Mouse (Mus musculus): ENCODE data around the gene Itga9. TPM values are rescaled to one million over a fixed set of nuclear protein-coding genes. Genes with fewer than 3 reads are reported as not detected.

The Itga9 gene
- polyA plus RNA-seq, 1 experiment from 2014 or later: 8.3 TPM

GRCm38 (mm10) chr9:118881946-118882284 is 275.4 kb downstream of the Itga9 start:
- no peaks in the 10 kb centered on the region for H3K9me3 ChIP-seq (replicated peaks; ENCODE audit: control insufficient read depth, low read length)
- H3K27me3 ChIP-seq (ENCODE audit: control insufficient read depth, insufficient read depth, low read length): no peaks in the 10 kb centered on the region
- no peak overlapping the region for H3K9ac ChIP-seq (ENCODE audit: low read depth, low read length)
- no peaks in the 10 kb centered on the region for H3K36me3 ChIP-seq (ENCODE audit: control insufficient read depth, insufficient read depth, low read length)
- H3K4me2 ChIP-seq: no peak overlapping the region
- H3K4me1 ChIP-seq (ENCODE audit: control insufficient read depth, insufficient read depth, low read length): peaks cover 8% of the 10 kb centered on the region
- ATAC-seq (replicated peaks; ENCODE audit: insufficient number of reproducible peaks, low FRiP score, low TSS enrichment): no peak
- no peak overlapping the region for H3K27ac ChIP-seq (ENCODE audit: low read depth, low read length)
- 87% methylated on average over 6 of the region's 6 CpGs for WGBS (ENCODE audit: insufficient replicate concordance)
- no peak overlapping the region for H3K4me3 ChIP-seq (ENCODE audit: low read depth, low read length)

GRCm38 (mm10) chr9:118883150-118883549 is 276.7 kb downstream of the Itga9 start:
- no peak overlapping the region for H3K4me3 ChIP-seq (ENCODE audit: low read depth, low read length)
- no peak overlapping the region for H3K9ac ChIP-seq (ENCODE audit: low read depth, low read length)
- no peak for ATAC-seq (replicated peaks; ENCODE audit: insufficient number of reproducible peaks, low FRiP score, low TSS enrichment)
- H3K9me3 ChIP-seq (replicated peaks; ENCODE audit: control insufficient read depth, low read length): no peaks in the 10 kb centered on the region
- H3K4me1 ChIP-seq (ENCODE audit: control insufficient read depth, insufficient read depth, low read length): no peaks in the 10 kb centered on the region; the same call in 1 of the 2 replicates
- H3K4me2 ChIP-seq: no peak overlapping the region
- H3K27ac ChIP-seq (ENCODE audit: low read depth, low read length): no peak overlapping the region
- no peaks in the 10 kb centered on the region for H3K36me3 ChIP-seq (ENCODE audit: control insufficient read depth, insufficient read depth, low read length)
- H3K27me3 ChIP-seq (ENCODE audit: control insufficient read depth, insufficient read depth, low read length): no peaks in the 10 kb centered on the region; the same call in 1 of the 2 replicates
- whole genome bisulfite sequencing (ENCODE audit: insufficient replicate concordance): 82% methylated on average over 7 of the region's 7 CpGs

DNA sequence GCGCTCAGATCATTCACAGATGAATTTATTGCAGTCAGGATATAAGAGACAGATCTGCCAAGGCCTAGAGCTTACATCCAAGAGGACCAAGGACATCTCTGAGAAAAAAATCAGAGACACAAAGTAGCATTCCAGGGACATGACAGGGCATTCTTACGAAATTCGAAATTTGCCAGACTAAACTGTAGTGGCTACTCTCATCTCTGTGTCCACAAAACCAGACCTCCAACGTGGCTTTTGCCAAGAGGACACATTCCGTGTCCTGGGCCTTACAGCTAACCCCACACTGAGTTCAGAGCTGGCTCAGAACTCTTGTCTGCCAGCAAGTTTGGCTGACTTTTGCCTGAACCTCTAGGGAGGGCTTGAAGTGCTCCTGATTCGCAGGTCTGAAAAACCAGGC is 279.3 kb downstream of the Itga9 start:
- WGBS (ENCODE audit: insufficient replicate concordance): 70% methylated on average over 6 of the region's 6 CpGs

GRCm38 (mm10) chr9:118887201-118887600 is 280.7 kb downstream of the Itga9 start:
- ATAC-seq (replicated peaks; ENCODE audit: insufficient number of reproducible peaks, low FRiP score, low TSS enrichment): no peak
- Histone ChIP-seq H3K9ac (ENCODE audit: low read depth, low read length) (no peak overlapping the region), H3K9me3 (replicated peaks; ENCODE audit: control insufficient read depth, low read length) (no peaks in the 10 kb centered on the region), H3K4me2 (no peak overlapping the region), H3K36me3 (ENCODE audit: control insufficient read depth, insufficient read depth, low read length) (no peaks in the 10 kb centered on the region), H3K4me1 (ENCODE audit: control insufficient read depth, insufficient read depth, low read length) (0 out of 2 replicates have a peak, but pooled peaks cover 3% of the 10 kb centered on the region), H3K4me3 (ENCODE audit: low read depth, low read length) (no peak overlapping the region), H3K27ac (ENCODE audit: low read depth, low read length) (no peak overlapping the region), H3K27me3 (ENCODE audit: control insufficient read depth, insufficient read depth, low read length) (no peaks in the 10 kb centered on the region; the same call in 1 of the 2 replicates)
- WGBS (ENCODE audit: insufficient replicate concordance): 86% methylated on average over 7 of the region's 7 CpGs

More for the DNA sequence above, 279.3 kb downstream of the Itga9 start:
- ATAC-seq (replicated peaks; ENCODE audit: insufficient number of reproducible peaks, low FRiP score, low TSS enrichment): no peak
- Histone ChIP-seq H3K36me3 (ENCODE audit: control insufficient read depth, insufficient read depth, low read length) (no peaks in the 10 kb centered on the region), H3K4me3 (ENCODE audit: low read depth, low read length) (no peak overlapping the region), H3K4me1 (ENCODE audit: control insufficient read depth, insufficient read depth, low read length) (peaks cover 3% of the 10 kb centered on the region; the same call in 1 of the 2 replicates), H3K9ac (ENCODE audit: low read depth, low read length) (no peak overlapping the region), H3K27ac (ENCODE audit: low read depth, low read length) (no peak overlapping the region), H3K9me3 (replicated peaks; ENCODE audit: control insufficient read depth, low read length) (no peaks in the 10 kb centered on the region), H3K4me2 (no peak overlapping the region), H3K27me3 (ENCODE audit: control insufficient read depth, insufficient read depth, low read length) (no peaks in the 10 kb centered on the region; the same call in 1 of the 2 replicates)

GRCm38 (mm10) chr9:118887734-118888133 is 281.2 kb downstream of the Itga9 start:
- Histone ChIP-seq H3K9me3 (replicated peaks; ENCODE audit: control insufficient read depth, low read length) (no peaks in the 10 kb centered on the region), H3K27ac (ENCODE audit: low read depth, low read length) (no peak overlapping the region), H3K4me2 (no peak overlapping the region), H3K27me3 (ENCODE audit: control insufficient read depth, insufficient read depth, low read length) (no peaks in the 10 kb centered on the region; the same call in 1 of the 2 replicates), H3K9ac (ENCODE audit: low read depth, low read length) (no peak overlapping the region), H3K4me1 (ENCODE audit: control insufficient read depth, insufficient read depth, low read length) (0 out of 2 replicates have a peak, but pooled peaks cover 3% of the 10 kb centered on the region), H3K36me3 (ENCODE audit: control insufficient read depth, insufficient read depth, low read length) (no peaks in the 10 kb centered on the region), H3K4me3 (ENCODE audit: low read depth, low read length) (no peak overlapping the region)
- 89% methylated on average over 8 of the region's 8 CpGs for WGBS (ENCODE audit: insufficient replicate concordance)
- ATAC-seq (replicated peaks; ENCODE audit: insufficient number of reproducible peaks, low FRiP score, low TSS enrichment): no peak

GRCm38 (mm10) chr9:118890149-118890548 is 283.7 kb downstream of the Itga9 start:
- Histone ChIP-seq H3K27me3 (ENCODE audit: control insufficient read depth, insufficient read depth, low read length) (no peaks in the 10 kb centered on the region; the same call in 1 of the 2 replicates), H3K9ac (ENCODE audit: low read depth, low read length) (no peak overlapping the region), H3K4me3 (ENCODE audit: low read depth, low read length) (no peak overlapping the region), H3K4me2 (no peak overlapping the region), H3K27ac (ENCODE audit: low read depth, low read length) (no peak overlapping the region), H3K36me3 (ENCODE audit: control insufficient read depth, insufficient read depth, low read length) (no peaks in the 10 kb centered on the region), H3K9me3 (replicated peaks; ENCODE audit: control insufficient read depth, low read length) (no peaks in the 10 kb centered on the region), H3K4me1 (ENCODE audit: control insufficient read depth, insufficient read depth, low read length) (0 out of 2 replicates have a peak, but pooled peaks cover 3% of the 10 kb centered on the region)
- no peak for ATAC-seq (replicated peaks; ENCODE audit: insufficient number of reproducible peaks, low FRiP score, low TSS enrichment)
- 78% methylated on average over 4 of the region's 4 CpGs for WGBS (ENCODE audit: insufficient replicate concordance)

DNA sequence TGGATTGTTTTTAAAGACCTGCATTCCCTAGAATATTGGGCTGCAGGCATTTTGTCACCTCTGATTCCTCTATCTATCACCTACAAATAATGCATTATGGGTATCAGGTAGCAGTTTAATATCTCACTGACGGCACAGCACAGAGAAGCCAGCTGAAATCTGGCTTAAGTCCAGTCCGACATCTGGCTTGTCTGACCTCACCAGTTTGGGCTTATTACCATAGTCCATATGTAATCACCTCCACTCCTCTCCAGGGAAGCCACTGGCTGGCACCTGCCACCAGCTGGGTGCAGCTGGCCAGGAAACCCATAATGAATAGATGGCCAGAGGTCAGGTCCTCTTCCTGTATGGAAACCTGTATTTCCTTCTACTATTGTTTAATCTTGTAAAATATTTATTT is 284.2 kb downstream of the Itga9 start:
- Histone ChIP-seq H3K9ac (ENCODE audit: low read depth, low read length) (no peak overlapping the region), H3K27me3 (ENCODE audit: control insufficient read depth, insufficient read depth, low read length) (no peaks in the 10 kb centered on the region; the same call in 1 of the 2 replicates), H3K4me3 (ENCODE audit: low read depth, low read length) (no peak overlapping the region), H3K4me1 (ENCODE audit: control insufficient read depth, insufficient read depth, low read length) (0 out of 2 replicates have a peak, but pooled peaks cover 3% of the 10 kb centered on the region), H3K27ac (ENCODE audit: low read depth, low read length) (no peak overlapping the region), H3K4me2 (no peak overlapping the region), H3K36me3 (ENCODE audit: control insufficient read depth, insufficient read depth, low read length) (no peaks in the 10 kb centered on the region), H3K9me3 (replicated peaks; ENCODE audit: control insufficient read depth, low read length) (no peaks in the 10 kb centered on the region)
- 58% methylated on average over 2 of the region's 2 CpGs for WGBS (ENCODE audit: insufficient replicate concordance)
- no peak for ATAC-seq (replicated peaks; ENCODE audit: insufficient number of reproducible peaks, low FRiP score, low TSS enrichment)

- H3K9ac ChIP-seq (ENCODE audit: low read depth, low read length): no peak overlapping the region
- 80% methylated on average over 6 of the region's 6 CpGs for WGBS (ENCODE audit: insufficient replicate concordance)
- ATAC-seq (replicated peaks; ENCODE audit: insufficient number of reproducible peaks, low FRiP score, low TSS enrichment): no peak
- no peaks in the 10 kb centered on the region; the same call in 1 of the 2 replicates for H3K27me3 ChIP-seq (ENCODE audit: control insufficient read depth, insufficient read depth, low read length)
- no peak overlapping the region for H3K4me2 ChIP-seq
- H3K4me1 ChIP-seq (ENCODE audit: control insufficient read depth, insufficient read depth, low read length): 0 out of 2 replicates have a peak, but pooled peaks cover 3% of the 10 kb centered on the region
- no peaks in the 10 kb centered on the region for H3K36me3 ChIP-seq (ENCODE audit: control insufficient read depth, insufficient read depth, low read length)
- no peaks in the 10 kb centered on the region for H3K9me3 ChIP-seq (replicated peaks; ENCODE audit: control insufficient read depth, low read length)
- H3K27ac ChIP-seq (ENCODE audit: low read depth, low read length): no peak overlapping the region
- H3K4me3 ChIP-seq (ENCODE audit: low read depth, low read length): no peak overlapping the region
Measured at GRCm38 (mm10) chr9:118891068-118891467, 284.6 kb downstream of the Itga9 start.

DNA sequence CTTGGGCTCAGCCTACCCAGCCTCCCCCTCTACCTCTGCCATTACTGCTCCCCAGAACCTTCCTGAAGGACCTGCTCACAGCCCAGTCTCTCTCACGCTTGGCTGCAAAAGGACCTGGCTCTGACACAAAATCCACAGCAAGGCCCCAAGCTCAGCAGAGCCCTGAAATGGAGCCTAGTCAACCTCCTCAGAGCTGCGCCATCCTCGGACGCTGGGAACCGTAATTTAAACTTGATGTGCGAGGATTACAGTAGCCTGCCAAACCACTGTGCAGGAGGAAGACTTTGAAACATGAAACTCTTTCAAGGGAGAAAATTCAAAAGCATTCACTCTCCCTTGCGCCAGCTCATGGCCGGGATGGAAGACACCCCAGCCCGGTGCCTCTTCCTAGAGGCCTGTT is 285.1 kb downstream of the Itga9 start:
- Histone ChIP-seq H3K36me3 (ENCODE audit: control insufficient read depth, insufficient read depth, low read length) (no peaks in the 10 kb centered on the region), H3K4me3 (ENCODE audit: low read depth, low read length) (no peak overlapping the region), H3K4me2 (no peak overlapping the region), H3K27ac (ENCODE audit: low read depth, low read length) (no peak overlapping the region), H3K9ac (ENCODE audit: low read depth, low read length) (no peak overlapping the region), H3K9me3 (replicated peaks; ENCODE audit: control insufficient read depth, low read length) (no peaks in the 10 kb centered on the region), H3K4me1 (ENCODE audit: control insufficient read depth, insufficient read depth, low read length) (0 out of 2 replicates have a peak, but pooled peaks cover 3% of the 10 kb centered on the region), H3K27me3 (ENCODE audit: control insufficient read depth, insufficient read depth, low read length) (no peaks in the 10 kb centered on the region; the same call in 1 of the 2 replicates)
- WGBS (ENCODE audit: insufficient replicate concordance): 77% methylated on average over 9 of the region's 9 CpGs
- no peak for ATAC-seq (replicated peaks; ENCODE audit: insufficient number of reproducible peaks, low FRiP score, low TSS enrichment)
